Mouse (Mus musculus): Measurements from ENCODE around the gene Ptpn6. TPM values are rescaled to one million over a fixed set of nuclear protein-coding genes. Genes with fewer than 3 reads are reported as not detected.

Gene Ptpn6
- polyA plus RNA-seq, 1 experiment from 2014 or later, result 19.8 TPM

GRCm38 (mm10) chr6:124740211-124740887, 1.8 kb upstream of the Ptpn6 start:
- ATAC-seq (ENCODE audit: insufficient read depth, low FRiP score, low read depth), result peak; percentile 6
- peaks cover 23% of the 10 kb centered on the region for H3K4me1 ChIP-seq
- peaks cover 24% of the 10 kb centered on the region for H3K36me3 ChIP-seq
- H3K27me3 ChIP-seq (replicated peaks), result no peaks in the 10 kb centered on the region
- peak overlapping the region; percentile 99 for H3K27ac ChIP-seq
- H3K9ac ChIP-seq, result peak overlapping the region; percentile 77
- under 1% methylated on average over 29 of the region's 29 CpGs for WGBS
- H3K4me3 ChIP-seq (replicated peaks), result peak overlapping the region; percentile 60
- H3K9me3 ChIP-seq, result no peaks in the 10 kb centered on the region
- peak overlapping the region; percentile 78 for H3K4me2 ChIP-seq

- peak overlapping the region; percentile 41; the same call in 1 of the 2 replicates for H3K4me2 ChIP-seq
- no peak overlapping the region for H3K9ac ChIP-seq
- peak overlapping the region; percentile 99; the same call in 1 of the 2 replicates for H3K27ac ChIP-seq
- no peak for ATAC-seq (ENCODE audit: insufficient read depth, low FRiP score, low read depth)
- H3K4me3 ChIP-seq (replicated peaks), result no peak overlapping the region
- H3K27me3 ChIP-seq (replicated peaks), result no peaks in the 10 kb centered on the region
- peaks cover 15% of the 10 kb centered on the region for H3K36me3 ChIP-seq
- WGBS, result 78% methylated on average over 10 of the region's 10 CpGs
- H3K4me1 ChIP-seq, result peaks cover 17% of the 10 kb centered on the region
- H3K9me3 ChIP-seq, result no peaks in the 10 kb centered on the region
Measured at GRCm38 (mm10) chr6:124739231-124739796, 800 bp upstream of the Ptpn6 start.

GRCm38 (mm10) chr6:124737040-124737439, 1.5 kb downstream of the Ptpn6 start:
- H3K27me3 ChIP-seq (replicated peaks), result no peaks in the 10 kb centered on the region
- no peak overlapping the region for H3K9ac ChIP-seq
- no peak overlapping the region for H3K4me2 ChIP-seq
- H3K4me1 ChIP-seq, result peaks cover 18% of the 10 kb centered on the region
- no peak for ATAC-seq (ENCODE audit: insufficient read depth, low FRiP score, low read depth)
- H3K4me3 ChIP-seq (replicated peaks), result no peak overlapping the region
- 90% methylated on average over 11 of the region's 11 CpGs for WGBS
- H3K27ac ChIP-seq, result no peak overlapping the region
- H3K36me3 ChIP-seq, result no peaks in the 10 kb centered on the region
- no peaks in the 10 kb centered on the region for H3K9me3 ChIP-seq

GRCm38 (mm10) chr6:124734417-124734816, 4.1 kb downstream of the Ptpn6 start:
- WGBS, result 80% methylated on average over 3 of the region's 3 CpGs
- Histone ChIP-seq H3K4me3 (replicated peaks) (no peak overlapping the region), H3K27ac (no peak overlapping the region), H3K9me3 (no peaks in the 10 kb centered on the region), H3K27me3 (replicated peaks) (no peaks in the 10 kb centered on the region), H3K4me1 (0 out of 2 replicates have a peak, but pooled peaks cover 6% of the 10 kb centered on the region), H3K4me2 (no peak overlapping the region), H3K36me3 (no peaks in the 10 kb centered on the region), H3K9ac (no peak overlapping the region)
- ATAC-seq (ENCODE audit: insufficient read depth, low FRiP score, low read depth), result no peak

- no peak overlapping the region for H3K9ac ChIP-seq
- H3K4me2 ChIP-seq, result no peak overlapping the region
Measured at GRCm38 (mm10) chr6:124732476-124733370, 5.8 kb downstream of the Ptpn6 start.

GRCm38 (mm10) chr6:124731038-124731437, 7.5 kb downstream of the Ptpn6 start:
- ATAC-seq (ENCODE audit: insufficient read depth, low FRiP score, low read depth), result no peak
- H3K9me3 ChIP-seq, result no peaks in the 10 kb centered on the region
- H3K36me3 ChIP-seq, result no peaks in the 10 kb centered on the region
- no peaks in the 10 kb centered on the region for H3K27me3 ChIP-seq (replicated peaks)
- H3K9ac ChIP-seq, result no peak overlapping the region
- 86% methylated on average over 7 of the region's 7 CpGs for WGBS
- H3K27ac ChIP-seq, result no peak overlapping the region
- H3K4me3 ChIP-seq (replicated peaks), result no peak overlapping the region
- H3K4me1 ChIP-seq, result peaks cover 5% of the 10 kb centered on the region; the same call in 1 of the 2 replicates
- no peak overlapping the region for H3K4me2 ChIP-seq

More at GRCm38 (mm10) chr6:124732476-124733370, 5.8 kb downstream of the Ptpn6 start:
- H3K4me3 ChIP-seq (replicated peaks), result peak overlapping the region; percentile 16
- 52% methylated on average over 19 of the region's 19 CpGs for WGBS
- no peaks in the 10 kb centered on the region for H3K36me3 ChIP-seq
- no peaks in the 10 kb centered on the region for H3K27me3 ChIP-seq (replicated peaks)
- peak; percentile 45; the same call in 1 of the 2 replicates for ATAC-seq (ENCODE audit: insufficient read depth, low FRiP score, low read depth)
- H3K4me1 ChIP-seq, result peaks cover 4% of the 10 kb centered on the region; the same call in 1 of the 2 replicates
- H3K27ac ChIP-seq, result no peak overlapping the region
- no peaks in the 10 kb centered on the region for H3K9me3 ChIP-seq

GRCm38 (mm10) chr6:124729850-124730705, 8.4 kb downstream of the Ptpn6 start:
- Histone ChIP-seq H3K27me3 (replicated peaks) (no peaks in the 10 kb centered on the region), H3K9me3 (no peaks in the 10 kb centered on the region), H3K4me2 (no peak overlapping the region), H3K4me1 (peaks cover 5% of the 10 kb centered on the region; the same call in 1 of the 2 replicates), H3K9ac (no peak overlapping the region), H3K27ac (no peak overlapping the region), H3K36me3 (no peaks in the 10 kb centered on the region), H3K4me3 (replicated peaks) (no peak overlapping the region)
- WGBS, result 75% methylated on average over 8 of the region's 8 CpGs
- ATAC-seq (ENCODE audit: insufficient read depth, low FRiP score, low read depth), result no peak

GRCm38 (mm10) chr6:124728621-124729020, 9.9 kb downstream of the Ptpn6 start:
- no peaks in the 10 kb centered on the region for H3K27me3 ChIP-seq (replicated peaks)
- peaks cover 5% of the 10 kb centered on the region; the same call in 1 of the 2 replicates for H3K4me1 ChIP-seq
- no peaks in the 10 kb centered on the region for H3K9me3 ChIP-seq
- 79% methylated on average over 10 of the region's 10 CpGs for WGBS
- no peak for ATAC-seq (ENCODE audit: insufficient read depth, low FRiP score, low read depth)
- H3K27ac ChIP-seq, result no peak overlapping the region
- no peak overlapping the region for H3K9ac ChIP-seq
- no peaks in the 10 kb centered on the region for H3K36me3 ChIP-seq
- no peak overlapping the region for H3K4me2 ChIP-seq
- no peak overlapping the region for H3K4me3 ChIP-seq (replicated peaks)

GRCm38 (mm10) chr6:124724472-124724871, 14.0 kb downstream of the Ptpn6 start:
- peaks cover 3% of the 10 kb centered on the region; the same call in 1 of the 2 replicates for H3K4me1 ChIP-seq
- no peak overlapping the region; the same call in 1 of the 2 replicates for H3K9ac ChIP-seq
- no peak for ATAC-seq (ENCODE audit: insufficient read depth, low FRiP score, low read depth)
- WGBS, result 84% methylated on average over 10 of the region's 10 CpGs
- no peak overlapping the region for H3K4me2 ChIP-seq
- H3K27me3 ChIP-seq (replicated peaks), result no peaks in the 10 kb centered on the region
- H3K4me3 ChIP-seq (replicated peaks), result no peak overlapping the region
- no peak overlapping the region for H3K27ac ChIP-seq
- H3K9me3 ChIP-seq, result no peaks in the 10 kb centered on the region
- H3K36me3 ChIP-seq, result no peaks in the 10 kb centered on the region

GRCm38 (mm10) chr6:124723541-124723940, 15.0 kb downstream of the Ptpn6 start:
- Histone ChIP-seq H3K27ac (no peak overlapping the region), H3K9ac (no peak overlapping the region), H3K4me1 (peaks cover 3% of the 10 kb centered on the region; the same call in 1 of the 2 replicates), H3K4me3 (replicated peaks) (no peak overlapping the region), H3K4me2 (no peak overlapping the region), H3K36me3 (no peaks in the 10 kb centered on the region), H3K27me3 (replicated peaks) (no peaks in the 10 kb centered on the region), H3K9me3 (no peaks in the 10 kb centered on the region)
- WGBS, result 73% methylated on average over 8 of the region's 8 CpGs
- ATAC-seq (ENCODE audit: insufficient read depth, low FRiP score, low read depth), result no peak

GRCm38 (mm10) chr6:124722876-124723473, 15.5 kb downstream of the Ptpn6 start:
- H3K4me1 ChIP-seq, result peaks cover 3% of the 10 kb centered on the region; the same call in 1 of the 2 replicates
- no peaks in the 10 kb centered on the region for H3K36me3 ChIP-seq
- no peak overlapping the region for H3K4me2 ChIP-seq
- H3K27me3 ChIP-seq (replicated peaks), result no peaks in the 10 kb centered on the region
- H3K9me3 ChIP-seq, result no peaks in the 10 kb centered on the region
- 84% methylated on average over 6 of the region's 6 CpGs for whole genome bisulfite sequencing
- ATAC-seq (ENCODE audit: insufficient read depth, low FRiP score, low read depth), result no peak
- no peak overlapping the region for H3K27ac ChIP-seq
- H3K9ac ChIP-seq, result no peak overlapping the region
- no peak overlapping the region for H3K4me3 ChIP-seq (replicated peaks)

Data from stomach, embryonic 15.5 days (tissue).